Mouse (Mus musculus) myocyte (in vitro differentiated cells): ENCODE measurements around the gene Arhgap35. TPM values are rescaled to one million over a fixed set of nuclear protein-coding genes. Genes with fewer than 3 reads are reported as not detected.
"Not testable (repeated sequence)": the region's sequence is repeated elsewhere in the genome, so short reads cannot be mapped to it uniquely, and the experiment has no call there.

ENCODE experiments used
- H3K27me3 ChIP-seq: one replicate; pipeline ENCODE4 v1.6.1; 2011; ENCODE audit not compliant: control insufficient read depth, insufficient read depth, insufficient read length
- H3K36me3 ChIP-seq: one replicate; pipeline ENCODE4 v1.6.1; 2011; ENCODE audit not compliant: control insufficient read depth, insufficient read depth
- H3K4me2 ChIP-seq: one replicate; pipeline ENCODE4 v1.6.1; 2011; ENCODE audit warnings: low read depth, control low read depth
- H3K4me3 ChIP-seq: one replicate; pipeline ENCODE4 v1.5.1; 2011; ENCODE audit warnings: mild to moderate bottlenecking, control low read depth, moderate library complexity
- H3K79me2 ChIP-seq: one replicate; pipeline ENCODE4 v1.6.1; 2011; ENCODE audit not compliant: control insufficient read depth, insufficient read depth
- H3ac ChIP-seq: one replicate; pipeline ENCODE4 v1.6.1; 2011; ENCODE audit not compliant: control insufficient read depth, insufficient read length
- CEBPB ChIP-seq: IDR thresholded peaks from 2 replicates; pipeline ENCODE4 v1.6.1; 2011; ENCODE audit warnings: mild to moderate bottlenecking, moderate library complexity; ENCODE audit not compliant: poor library complexity, insufficient read depth, severe bottlenecking
- E2F4 ChIP-seq: IDR thresholded peaks from one replicate; pipeline ENCODE4 v1.6.1; 2011; ENCODE audit warnings: mild to moderate bottlenecking, control low read depth, moderate library complexity; ENCODE audit not compliant: insufficient read depth
- MAX ChIP-seq: IDR thresholded peaks from one replicate; pipeline ENCODE4 v1.6.1; 2011; ENCODE audit warnings: low read depth, mild to moderate bottlenecking, control low read depth
- MYOD1 ChIP-seq, 3 experiments: IDR thresholded peaks; one replicate each; pipeline ENCODE4 v1.6.1; 2011; ENCODE audit warnings: control low read depth in 2 of 3, low read depth in 2 of 3, mild to moderate bottlenecking in 2 of 3, moderate library complexity in 1 of 3; ENCODE audit not compliant: insufficient read length in 2 of 3, control insufficient read depth in 1 of 3
- MYOG ChIP-seq, 3 experiments: IDR thresholded peaks; one replicate each; pipeline ENCODE4 v1.6.1; 2011; ENCODE audit warnings: control low read depth in 2 of 3, low read depth in 2 of 3, mild to moderate bottlenecking in 2 of 3; ENCODE audit not compliant: insufficient read length in 2 of 3, control insufficient read depth in 1 of 3, insufficient read depth in 1 of 3
- POLR2A ChIP-seq: IDR thresholded peaks from one replicate; pipeline ENCODE4 v1.6.1; 2011; ENCODE audit warnings: low read depth, mild to moderate bottlenecking, control low read depth, moderate library complexity; ENCODE audit not compliant: insufficient read length
- POLR2AphosphoS2 ChIP-seq: IDR thresholded peaks from one replicate; pipeline ENCODE4 v1.6.1; 2011; ENCODE audit warnings: low read depth, control low read depth; ENCODE audit not compliant: insufficient read length
- REST ChIP-seq: IDR thresholded peaks from one replicate; pipeline ENCODE4 v1.6.1; 2011; ENCODE audit warnings: mild to moderate bottlenecking, control low read depth, moderate library complexity; ENCODE audit not compliant: insufficient read depth, insufficient read length
- SRF ChIP-seq: IDR thresholded peaks from one replicate; pipeline ENCODE4 v1.6.1; 2011; ENCODE audit warnings: low read depth; ENCODE audit not compliant: control insufficient read depth, insufficient read length
- TCF12 ChIP-seq: IDR thresholded peaks from one replicate; pipeline ENCODE4 v1.6.1; 2011; ENCODE audit warnings: mild to moderate bottlenecking, control low read depth; ENCODE audit not compliant: poor library complexity, insufficient read depth, severe bottlenecking
- TCF3 ChIP-seq: IDR thresholded peaks from one replicate; pipeline ENCODE4 v1.6.1; 2011; ENCODE audit warnings: low read depth, control low read depth; ENCODE audit not compliant: insufficient read length
- USF1 ChIP-seq: IDR thresholded peaks from one replicate; pipeline ENCODE4 v1.6.1; 2011; ENCODE audit warnings: low read depth, mild to moderate bottlenecking, control low read depth, moderate library complexity
- polyA plus RNA-seq: library from polyadenylated mRNA; unstranded; fragments of >200 nt; fragmentation: generic; extraction: Trizol; gene quantifications from one replicate; pipeline ENCODE4 v1.2.1, GENCODE M21; 2012; ENCODE audit warnings: missing spikeins

The Arhgap35 gene
- 21.7 TPM for polyA plus RNA-seq

GRCm38 (mm10) chr7:16614888-16615715, at the start of gene Arhgap35:
Gene Arhgap35, minus strand, starts transcription at chr7:16614993.
- peaks cover 39% of the 10 kb centered on the region for H3K79me2 ChIP-seq
- H3K36me3 ChIP-seq: no peaks in the 10 kb centered on the region
- H3ac ChIP-seq: peak within 1 kb of the TSS; percentile 100
- H3K4me3 ChIP-seq: peak within 1 kb of the TSS; percentile 65
- H3K4me2 ChIP-seq: peak within 1 kb of the TSS; percentile 87
- H3K27me3 ChIP-seq: no peaks in the 10 kb centered on the region
- TF ChIP-seq POLR2A (peak; percentile 82), POLR2AphosphoS2 (peak; percentile 84), REST (no peak), MYOD1 (IDR thresholded peaks at IDR 0.05; ENCODE audit: control insufficient read depth in 1 of 3, insufficient read length in 2 of 3, low read depth in 2 of 3) (peak in 1 of 3 experiments; percentile 9), MAX (peak; percentile 28), SRF (peak; percentile 46), TCF12 (no peak), USF1 (peak; percentile 88), CEBPB (no peak), TCF3 (no peak), E2F4 (no peak), MYOG (IDR thresholded peaks at IDR 0.05; ENCODE audit: control insufficient read depth in 1 of 3, insufficient read depth in 1 of 3, insufficient read length in 2 of 3, low read depth in 2 of 3) (no peak)

GRCm38 (mm10) chr7:16644260-16644659, 29.5 kb upstream of the Arhgap35 start:
- no peaks in the 10 kb centered on the region for H3K27me3 ChIP-seq
- no peak for TF ChIP-seq CEBPB
- TF ChIP-seq POLR2AphosphoS2: no peak
- no peak for TF ChIP-seq TCF3
- no peak for TF ChIP-seq MAX
- TF ChIP-seq E2F4: no peak
- no peak for TF ChIP-seq MYOG (IDR thresholded peaks at IDR 0.05; ENCODE audit: control insufficient read depth in 1 of 3, insufficient read depth in 1 of 3, insufficient read length in 2 of 3, low read depth in 2 of 3)
- no peak for TF ChIP-seq USF1
- TF ChIP-seq POLR2A: no peak
- TF ChIP-seq TCF12: no peak
- no peak for TF ChIP-seq REST
- no peak for TF ChIP-seq SRF
- TF ChIP-seq MYOD1 (IDR thresholded peaks at IDR 0.05; ENCODE audit: control insufficient read depth in 1 of 3, insufficient read length in 2 of 3, low read depth in 2 of 3): no peak
- no peaks in the 10 kb centered on the region for H3K36me3 ChIP-seq
- H3K79me2 ChIP-seq: no peaks in the 10 kb centered on the region
- H3K4me3 ChIP-seq: no peak overlapping the region
- no peak overlapping the region for H3K4me2 ChIP-seq
- H3ac ChIP-seq: no peak overlapping the region

- H3ac ChIP-seq, H3K4me2 ChIP-seq, H3K4me3 ChIP-seq, H3K27me3 ChIP-seq, H3K36me3 ChIP-seq, H3K79me2 ChIP-seq: not testable (repeated sequence)
Observed at GRCm38 (mm10) chr7:16643106-16643505, 28.3 kb upstream of the Arhgap35 start.

GRCm38 (mm10) chr7:16639028-16639427, 24.2 kb upstream of the Arhgap35 start:
- Histone ChIP-seq H3K36me3 (no peaks in the 10 kb centered on the region), H3K4me2 (no peak overlapping the region), H3K27me3 (no peaks in the 10 kb centered on the region), H3K4me3 (no peak overlapping the region), H3K79me2 (no peaks in the 10 kb centered on the region), H3ac (no peak overlapping the region)
- TF ChIP-seq USF1 (no peak), POLR2AphosphoS2 (no peak), TCF3 (no peak), E2F4 (no peak), MAX (no peak), CEBPB (no peak), SRF (no peak), MYOG (IDR thresholded peaks at IDR 0.05; ENCODE audit: control insufficient read depth in 1 of 3, insufficient read depth in 1 of 3, insufficient read length in 2 of 3, low read depth in 2 of 3) (no peak), TCF12 (no peak), POLR2A (no peak), MYOD1 (IDR thresholded peaks at IDR 0.05; ENCODE audit: control insufficient read depth in 1 of 3, insufficient read length in 2 of 3, low read depth in 2 of 3) (no peak), REST (no peak)

GRCm38 (mm10) chr7:16635116-16635515, 20.3 kb upstream of the Arhgap35 start:
- Histone ChIP-seq H3K4me3 (no peak overlapping the region), H3K79me2 (no peaks in the 10 kb centered on the region), H3K4me2 (no peak overlapping the region), H3K27me3 (no peaks in the 10 kb centered on the region), H3ac (no peak overlapping the region), H3K36me3 (no peaks in the 10 kb centered on the region)
- TF ChIP-seq POLR2A (no peak), MYOD1 (IDR thresholded peaks at IDR 0.05; ENCODE audit: control insufficient read depth in 1 of 3, insufficient read length in 2 of 3, low read depth in 2 of 3) (no peak), MAX (no peak), REST (no peak), USF1 (no peak), MYOG (IDR thresholded peaks at IDR 0.05; ENCODE audit: control insufficient read depth in 1 of 3, insufficient read depth in 1 of 3, insufficient read length in 2 of 3, low read depth in 2 of 3) (no peak), SRF (no peak), E2F4 (no peak), TCF12 (no peak), POLR2AphosphoS2 (no peak), TCF3 (no peak), CEBPB (no peak)

GRCm38 (mm10) chr7:16633913-16634312, 19.1 kb upstream of the Arhgap35 start:
- H3K36me3 ChIP-seq, H3K4me2 ChIP-seq, H3K79me2 ChIP-seq, H3K27me3 ChIP-seq, H3K4me3 ChIP-seq, H3ac ChIP-seq: not testable (repeated sequence)
